Mouse (Mus musculus) thymus, postnatal 0 days (tissue): ENCODE results near the gene D630003M21Rik. TPM values are rescaled to one million over a fixed set of nuclear protein-coding genes. Genes with fewer than 3 reads are reported as not detected.

Experiments
- DNase-seq: peaks from one replicate; pipeline ENCODE4 v3.0.0-alpha.2; 2015; ENCODE audit warnings: low spot score
- polyA plus RNA-seq: library from polyadenylated mRNA; unstranded; fragments of >200 nt; fragmentation: Nextera tagmentation; extraction: Ambion mirVana; gene quantifications from 2 replicates; pipeline ENCODE4 v1.2.1, GENCODE M21; 2015

The D630003M21Rik gene
- polyA plus RNA-seq = 0.35 and 0.47 TPM in 2 replicates

- no peak for DNase-seq
Measured at GRCm38 (mm10) chr2:158228670-158229502, at the start of gene D630003M21Rik. Gene D630003M21Rik, minus strand, starts transcription at chr2:158229222.

- DNase-seq = no peak
Measured at GRCm38 (mm10) chr2:158276878-158277277, 47.9 kb upstream of the D630003M21Rik start.

GRCm38 (mm10) chr2:158276451-158276850 lies 47.4 kb upstream of the D630003M21Rik start:
- no peak for DNase-seq

GRCm38 (mm10) chr2:158275811-158276210 lies 46.8 kb upstream of the D630003M21Rik start:
- no peak for DNase-seq

GRCm38 (mm10) chr2:158275349-158275748 lies 46.3 kb upstream of the D630003M21Rik start:
- no peak for DNase-seq

GRCm38 (mm10) chr2:158273646-158274045 lies 44.6 kb upstream of the D630003M21Rik start:
- DNase-seq = peak; percentile 53

GRCm38 (mm10) chr2:158270017-158270416 lies 41.0 kb upstream of the D630003M21Rik start:
- DNase-seq = no peak

- no peak for DNase-seq
Measured at GRCm38 (mm10) chr2:158264877-158265276, 35.9 kb upstream of the D630003M21Rik start.

GRCm38 (mm10) chr2:158259498-158259897 lies 30.5 kb upstream of the D630003M21Rik start:
- DNase-seq = no peak

GRCm38 (mm10) chr2:158258781-158259180 lies 29.8 kb upstream of the D630003M21Rik start:
- DNase-seq = peak; percentile 81

GRCm38 (mm10) chr2:158258005-158258418 lies 29.0 kb upstream of the D630003M21Rik start, which contains the start of gene Bpi:
Gene Bpi, plus strand, starts transcription at chr2:158258094.
- peak; percentile 13 for DNase-seq

GRCm38 (mm10) chr2:158256894-158257293 lies 27.9 kb upstream of the D630003M21Rik start:
- no peak for DNase-seq

GRCm38 (mm10) chr2:158253806-158254205 lies 24.8 kb upstream of the D630003M21Rik start:
- no peak for DNase-seq

GRCm38 (mm10) chr2:158250558-158250957 lies 21.5 kb upstream of the D630003M21Rik start:
- DNase-seq = no peak

- DNase-seq = no peak
Measured at GRCm38 (mm10) chr2:158248318-158248717, 19.3 kb upstream of the D630003M21Rik start.

- no peak for DNase-seq
Measured at GRCm38 (mm10) chr2:158247852-158248251, 18.8 kb upstream of the D630003M21Rik start.

GRCm38 (mm10) chr2:158245072-158245817 lies 16.2 kb upstream of the D630003M21Rik start:
- DNase-seq = no peak

GRCm38 (mm10) chr2:158243129-158243870 lies 14.3 kb upstream of the D630003M21Rik start:
- no peak for DNase-seq

- no peak for DNase-seq
Measured at GRCm38 (mm10) chr2:158242170-158242896, 13.3 kb upstream of the D630003M21Rik start.

- no peak for DNase-seq
Measured at GRCm38 (mm10) chr2:158241126-158241738, 12.2 kb upstream of the D630003M21Rik start.
